Mouse (Mus musculus) adrenal gland, adult 2 months (tissue): ENCODE data around the gene Vwce. TPM values are rescaled to one million over a fixed set of nuclear protein-coding genes. Genes with fewer than 3 reads are reported as not detected.

Source experiments
- DNase-seq: peaks from one replicate; pipeline ENCODE4 v3.0.0; 2021
- polyA plus RNA-seq: library from polyadenylated mRNA; depleted of rRNA; stranded (reverse); fragments of >200 nt; gene quantifications from 2 replicates; pipeline ENCODE4 v1.2.3, GENCODE M21; 2012
- total RNA-seq, 2 experiments: library from RNA; stranded (reverse); gene quantifications; 2 replicates each; pipeline ENCODE4 v1.2.3; 2021

The Vwce gene
- total and polyA plus RNA-seq, 3 experiments, result 0.17 to 0.79 (median 0.18) TPM

DNA sequence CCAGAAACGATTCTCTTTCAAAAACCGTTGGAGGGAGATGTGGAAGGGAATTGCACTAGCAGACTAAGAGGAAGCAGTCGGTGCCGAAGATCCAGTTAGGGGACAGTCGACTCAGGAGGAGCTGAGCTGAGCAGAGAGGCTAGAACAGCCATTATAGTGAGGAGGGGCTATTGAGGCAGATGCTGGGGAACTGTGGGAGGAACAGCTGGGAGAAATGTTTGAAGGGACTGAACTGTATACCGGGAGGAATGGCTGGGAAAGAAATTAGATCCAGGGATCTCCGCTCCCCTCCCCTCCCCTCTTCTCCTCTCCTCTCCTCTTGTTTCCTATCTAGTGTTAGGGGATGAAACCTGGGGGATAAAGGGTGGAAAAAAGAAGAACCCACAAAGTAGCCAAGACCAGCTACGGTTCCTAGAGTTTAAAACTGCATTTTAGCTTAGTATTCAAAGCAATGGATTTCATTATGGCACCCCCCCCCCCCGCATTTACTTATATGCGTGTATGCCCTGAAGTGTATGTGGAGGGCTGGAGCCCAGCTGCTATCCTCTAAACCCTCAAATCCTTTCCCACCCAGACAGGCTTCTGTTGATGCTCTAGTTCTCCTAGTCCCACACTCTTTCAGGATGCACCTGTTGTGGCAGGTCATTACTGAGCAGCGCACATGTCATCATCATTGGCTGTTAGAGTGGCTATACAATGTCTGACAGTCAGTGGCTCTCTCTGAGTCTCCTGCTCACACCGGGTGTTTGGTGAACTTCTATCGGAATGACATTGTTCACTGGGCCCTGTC, 6.8 kb downstream of the Vwce start:
- no peak for DNase-seq

- DNase-seq, result peak; percentile 73
Observed at GRCm38 (mm10) chr19:10645616-10646015, 11.6 kb downstream of the Vwce start.

DNA sequence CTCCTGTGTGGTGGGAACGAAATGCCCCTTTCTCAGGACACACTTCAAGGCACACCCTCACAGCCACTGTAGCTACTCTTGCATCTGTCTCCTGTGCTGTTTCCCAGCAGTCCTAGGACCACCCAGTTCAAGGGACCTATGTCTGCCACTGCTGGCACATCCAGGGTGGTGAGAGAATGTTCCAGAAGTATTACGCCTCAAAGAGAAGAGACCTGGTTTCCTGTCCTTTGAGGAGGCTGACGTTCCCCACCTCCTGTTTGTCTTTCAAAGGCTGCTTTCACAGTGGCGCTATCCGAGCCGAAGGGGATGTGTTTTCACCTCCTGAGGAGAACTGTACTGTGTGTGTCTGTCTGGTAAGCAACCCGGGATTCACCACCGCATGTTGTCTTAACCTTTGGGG, 14.1 kb downstream of the Vwce start:
- DNase-seq, result no peak

GRCm38 (mm10) chr19:10656058-10656457, 22.0 kb downstream of the Vwce start:
- DNase-seq, result no peak

- peak; percentile 12 for DNase-seq
Observed at GRCm38 (mm10) chr19:10657742-10658141, 23.7 kb downstream of the Vwce start.

DNA sequence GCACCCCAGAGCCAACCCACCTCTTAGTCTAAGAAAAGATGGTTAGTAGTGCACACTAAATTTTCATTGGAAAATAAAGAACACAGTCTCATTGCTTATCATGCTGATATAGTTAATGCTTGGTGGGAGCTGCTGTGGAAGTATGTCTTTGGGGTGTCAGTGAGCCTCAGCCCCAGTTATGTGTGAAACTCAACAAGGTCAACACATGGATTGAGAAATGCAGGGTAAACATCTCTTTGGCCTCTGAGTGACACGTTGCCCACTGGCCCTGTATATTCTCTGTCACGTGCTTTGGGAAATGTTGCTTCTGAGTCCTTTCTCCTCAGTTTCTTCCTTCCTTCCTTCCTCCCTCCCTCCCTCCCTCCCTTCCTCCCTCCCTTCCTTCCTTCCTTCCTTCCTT, 24.4 kb downstream of the Vwce start:
- DNase-seq, result no peak

- DNase-seq, result no peak
Observed at GRCm38 (mm10) chr19:10661373-10661772, 27.4 kb downstream of the Vwce start.

- no peak for DNase-seq
Observed at GRCm38 (mm10) chr19:10661919-10662318, 27.9 kb downstream of the Vwce start.

DNA sequence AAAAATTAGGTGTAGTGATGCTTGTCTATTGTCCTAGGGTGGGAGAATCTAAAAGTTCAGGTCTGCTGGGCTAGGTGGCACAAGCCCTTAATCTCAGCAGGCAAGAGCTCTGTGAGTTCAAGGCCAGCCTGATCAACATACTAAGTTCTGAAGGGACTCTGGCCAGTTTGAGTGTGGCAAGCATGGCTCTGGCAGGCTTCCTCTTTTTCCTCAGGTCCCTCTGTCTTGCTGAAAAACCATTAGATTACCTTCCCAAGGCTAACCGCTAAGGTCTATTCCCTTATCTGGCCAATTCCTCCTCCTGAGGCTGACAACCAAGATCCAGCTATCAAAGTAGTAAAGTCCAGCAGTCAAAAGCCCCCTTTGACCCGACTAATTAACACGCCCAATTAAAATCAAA, 28.7 kb downstream of the Vwce start:
- DNase-seq, result no peak

DNA sequence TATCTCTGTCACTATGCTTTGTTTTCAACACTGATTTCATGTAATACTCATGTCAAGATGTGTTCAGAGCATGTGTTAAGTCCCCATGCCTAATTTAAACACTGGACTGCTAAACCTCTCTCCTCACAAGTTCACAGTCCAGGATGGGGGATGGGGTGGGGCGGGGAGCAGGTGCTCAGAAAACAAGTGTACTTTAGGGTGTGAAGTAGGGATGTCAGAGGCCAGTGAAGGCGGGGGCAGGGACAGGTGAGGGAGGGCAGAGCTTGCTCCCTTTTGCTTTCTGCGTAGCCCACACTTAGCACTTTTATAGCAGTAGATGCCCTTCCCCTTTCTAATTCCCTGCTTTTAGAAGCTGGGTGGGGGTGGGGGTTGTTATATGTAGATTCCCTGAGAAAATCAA, 31.1 kb downstream of the Vwce start:
- no peak for DNase-seq

DNA sequence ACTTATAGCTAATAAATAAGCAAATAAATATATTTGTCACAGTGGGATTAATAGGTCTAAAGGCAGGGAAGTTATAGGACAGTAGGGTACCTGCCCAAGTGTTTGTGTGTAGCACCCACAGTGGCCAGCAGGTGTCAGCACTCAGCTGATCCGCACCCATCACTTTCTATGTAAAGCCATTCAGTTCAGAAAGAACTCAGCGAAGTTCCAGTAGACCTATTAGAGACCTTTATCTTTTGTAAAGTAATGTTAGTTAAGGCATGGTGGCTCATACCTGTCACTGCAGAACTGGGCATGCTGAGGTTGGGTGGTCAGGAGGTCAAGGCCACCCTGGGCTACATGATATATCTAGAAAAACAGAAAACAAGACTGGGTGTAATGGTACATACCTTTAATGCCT, 31.5 kb downstream of the Vwce start:
- DNase-seq, result peak; percentile 54

DNA sequence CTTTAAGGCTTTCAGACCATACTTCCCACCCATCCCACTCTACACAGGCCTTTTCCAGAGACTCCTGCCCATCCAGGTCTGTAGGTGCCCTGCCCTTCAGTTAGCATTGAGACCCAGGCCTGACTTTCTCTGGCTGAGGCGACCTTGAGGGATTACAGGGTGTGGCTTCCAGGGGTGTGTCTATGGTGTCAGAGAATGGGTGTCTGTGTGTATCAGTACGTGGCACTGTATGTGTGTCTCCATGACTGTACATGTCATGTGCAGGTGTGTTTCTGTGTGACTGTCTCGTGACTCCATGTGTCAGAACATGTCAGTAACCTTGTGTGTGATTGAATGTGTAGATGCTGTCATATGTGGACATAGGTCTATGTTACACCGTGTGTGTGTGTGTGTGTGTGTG, 37.3 kb downstream of the Vwce start:
- DNase-seq, result no peak

- DNase-seq, result no peak
Observed at GRCm38 (mm10) chr19:10671854-10672417, 37.9 kb downstream of the Vwce start.

DNA sequence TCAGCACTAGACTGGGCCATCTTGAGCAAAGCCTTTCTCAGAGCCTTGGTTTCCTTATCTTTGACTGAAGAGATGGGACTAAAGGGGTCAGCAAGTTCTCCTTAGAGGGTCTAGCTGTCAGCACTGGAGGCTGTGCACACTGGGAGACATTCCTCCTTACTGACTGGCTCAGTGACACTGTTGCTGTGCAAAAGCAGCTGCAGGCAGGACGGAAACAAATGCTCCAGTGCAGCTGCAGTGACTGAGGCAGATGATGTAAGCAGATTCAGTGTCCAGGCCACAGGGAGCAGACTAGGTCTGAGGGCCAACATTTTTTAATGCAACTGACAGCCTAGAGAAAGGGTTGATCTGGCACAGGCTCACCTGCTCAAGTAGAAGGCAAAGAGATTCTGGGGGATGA, 39.3 kb downstream of the Vwce start:
- DNase-seq, result no peak

GRCm38 (mm10) chr19:10676656-10677055, 42.6 kb downstream of the Vwce start:
- no peak for DNase-seq

- peak; percentile 83 for DNase-seq
Observed at GRCm38 (mm10) chr19:10677915-10678771, 44.1 kb downstream of the Vwce start, which contains the start of gene Pga5. Gene Pga5, minus strand, starts transcription at chr19:10678071.

DNA sequence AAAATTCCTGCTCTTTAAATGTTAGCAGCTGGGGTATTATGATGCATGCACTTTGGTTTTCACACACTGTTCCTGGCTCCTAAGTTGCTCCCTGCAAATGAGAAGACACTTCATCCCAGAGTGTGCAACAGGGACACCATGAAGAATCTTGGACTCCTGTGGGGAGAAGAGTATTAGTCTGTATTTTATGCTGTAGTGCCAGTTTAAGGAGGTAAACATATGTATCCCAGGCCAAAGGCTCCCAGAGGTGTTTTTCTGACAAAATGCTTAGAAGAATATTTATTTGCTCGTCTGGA, 44.7 kb downstream of the Vwce start:
- DNase-seq, result no peak

GRCm38 (mm10) chr19:10681571-10681970, 47.6 kb downstream of the Vwce start:
- no peak for DNase-seq

DNA sequence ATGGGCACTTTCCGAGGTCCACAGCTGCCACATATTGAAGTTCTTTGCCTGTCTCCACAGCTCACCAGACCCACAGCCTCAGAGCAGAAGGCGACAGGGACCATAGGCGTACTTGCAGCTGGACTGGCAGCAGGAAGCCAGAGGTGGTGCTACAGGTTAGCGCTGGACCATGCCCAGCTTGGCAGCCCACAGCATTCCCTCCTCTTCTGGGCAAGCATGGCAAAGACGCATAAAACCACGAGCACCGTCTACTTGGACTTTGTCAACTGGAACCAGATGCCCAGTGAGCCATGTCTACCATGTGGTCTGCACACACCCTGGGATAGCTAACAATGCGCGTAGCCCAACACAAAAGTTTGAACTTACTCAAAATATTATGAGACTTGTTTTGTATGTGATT, 51.1 kb downstream of the Vwce start:
- no peak for DNase-seq

GRCm38 (mm10) chr19:10685727-10686126, 51.7 kb downstream of the Vwce start:
- no peak for DNase-seq

- peak; percentile 97 for DNase-seq
Observed at GRCm38 (mm10) chr19:10688537-10689352, 54.7 kb downstream of the Vwce start, which contains the start of gene Vps37c. Gene Vps37c, plus strand, starts transcription at chr19:10688735.
